In the genomic region with DNA sequence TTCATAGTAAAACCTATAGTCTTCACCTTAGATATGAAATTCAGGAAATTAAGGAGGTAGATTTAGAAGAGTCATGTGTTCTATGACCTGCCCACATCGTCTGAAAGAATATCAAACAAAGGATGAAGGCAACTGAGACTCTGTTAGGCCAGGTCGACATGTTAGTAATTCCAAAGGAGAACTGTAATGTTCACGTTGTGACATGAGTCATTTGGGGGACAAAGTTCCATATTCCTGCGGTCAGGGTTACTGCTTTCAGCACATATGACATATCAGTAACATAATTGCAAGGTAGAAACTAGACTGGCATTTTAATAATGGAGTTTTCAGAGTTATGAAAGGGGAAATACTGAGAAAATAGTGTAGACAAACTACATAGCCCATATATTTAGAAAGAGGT, we compare ENCODE assay signal across 27 mouse cellular contexts. TPM values are rescaled to one million over a fixed set of nuclear protein-coding genes. Genes with fewer than 3 reads are reported as not detected.
DNase-seq lines count a peak whose midpoint lies in the region; ATAC-seq and TF ChIP-seq lines count a peak whose summit lies in the region.
"Had no signal": no experiment of that assay in that cellular context is flagged by ENCODE, and none has a peak within 500 bp of the region (broad histone marks: within the 10 kb centered on the region; RNA-seq: fewer than 3 reads in every experiment).

No protein-coding gene starts in this region.

- ATAC-seq in intestine, embryonic 16.5 days = peak; percentile 59
- ATAC-seq in intestine, embryonic 15.5 days = no peak
- ATAC-seq in granulocyte monocyte progenitor cell, adult 5-6 weeks (replicated peaks; ENCODE audit: poor library complexity, severe bottlenecking) = 0 out of 2 replicates have a peak, but pooled peaks have one; percentile 10
- ATAC-seq in stomach, postnatal 0 days (ENCODE audit: low FRiP score, low TSS enrichment) = peak; percentile 74
- no peak for ATAC-seq in forebrain, embryonic 14.5 days
- ATAC-seq: activated CD4-positive, CD25-positive, alpha-beta regulatory T cell, adult 4 months; CD4-positive, CD25-positive, alpha-beta regulatory T cell, adult 4 months; forebrain, embryonic 15.5 days; forebrain, postnatal 0 days; Patski had no signal

- no peaks in the 10 kb centered on the region for H3K36me3 ChIP-seq in intestine, embryonic 16.5 days (ENCODE audit: control insufficient read depth, insufficient read depth, low read length)
- no peaks in the 10 kb centered on the region for H3K36me3 ChIP-seq in intestine, embryonic 15.5 days
- H3K36me3 ChIP-seq in stomach, postnatal 0 days (ENCODE audit: control insufficient read depth, insufficient read depth, low read length) = no peaks in the 10 kb centered on the region
- H3K36me3 ChIP-seq in forebrain, embryonic 14.5 days (ENCODE audit: control insufficient read depth, insufficient read depth, low read length) = 0 out of 2 replicates have a peak, but pooled peaks cover 5% of the 10 kb centered on the region
- H3K36me3 ChIP-seq: embryonic facial prominence, embryonic 15.5 days had no signal

- no peak overlapping the region for H3K9ac ChIP-seq in intestine, embryonic 16.5 days (ENCODE audit: low read depth, low read length)
- no peak overlapping the region for H3K9ac ChIP-seq in intestine, embryonic 15.5 days
- H3K9ac ChIP-seq in stomach, postnatal 0 days (ENCODE audit: low read length) = no peak overlapping the region
- H3K9ac ChIP-seq in forebrain, embryonic 14.5 days (ENCODE audit: low read length) = no peak overlapping the region
- H3K9ac ChIP-seq: embryonic facial prominence, embryonic 13.5 days; embryonic facial prominence, embryonic 15.5 days; forebrain, embryonic 12.5 days; forebrain, embryonic 15.5 days; forebrain, postnatal 0 days had no signal

- H3K4me1 ChIP-seq in intestine, embryonic 16.5 days (ENCODE audit: control insufficient read depth, insufficient read depth, low read length) = peaks cover 6% of the 10 kb centered on the region
- H3K4me1 ChIP-seq in intestine, embryonic 15.5 days (replicated peaks) = 0 out of 2 replicates have a peak, but pooled peaks cover 8% of the 10 kb centered on the region
- H3K4me1 ChIP-seq in stomach, postnatal 0 days (replicated peaks; ENCODE audit: control insufficient read depth, insufficient read depth) = peaks cover 11% of the 10 kb centered on the region
- H3K4me1 ChIP-seq in forebrain, embryonic 14.5 days (ENCODE audit: control insufficient read depth, insufficient read depth, low read length) = no peaks in the 10 kb centered on the region
- H3K4me1 ChIP-seq: forebrain, embryonic 10.5 days; forebrain, embryonic 12.5 days had no signal

- H3K9me3 ChIP-seq in intestine, embryonic 16.5 days (ENCODE audit: control insufficient read depth, low read length) = no peaks in the 10 kb centered on the region
- H3K9me3 ChIP-seq in intestine, embryonic 15.5 days = no peaks in the 10 kb centered on the region
- H3K9me3 ChIP-seq in stomach, postnatal 0 days (ENCODE audit: control insufficient read depth, low read length) = no peaks in the 10 kb centered on the region
- no peaks in the 10 kb centered on the region for H3K9me3 ChIP-seq in forebrain, embryonic 14.5 days (replicated peaks; ENCODE audit: control insufficient read depth, low read length)
- H3K9me3 ChIP-seq: embryonic facial prominence, embryonic 13.5 days; embryonic facial prominence, embryonic 15.5 days; forebrain, embryonic 10.5 days; forebrain, embryonic 12.5 days; forebrain, embryonic 15.5 days; G1E had no signal

- H3K4me2 ChIP-seq in intestine, embryonic 16.5 days (ENCODE audit: low read depth, low read length) = no peak overlapping the region
- H3K4me2 ChIP-seq in intestine, embryonic 15.5 days (replicated peaks) = no peak overlapping the region
- H3K4me2 ChIP-seq in stomach, postnatal 0 days (replicated peaks; ENCODE audit: low read depth) = no peak overlapping the region
- no peak overlapping the region for H3K4me2 ChIP-seq in forebrain, embryonic 14.5 days (ENCODE audit: low read length)
- H3K4me2 ChIP-seq: embryonic facial prominence, embryonic 13.5 days; embryonic facial prominence, embryonic 15.5 days; forebrain, embryonic 12.5 days; forebrain, embryonic 15.5 days had no signal

- H3K27me3 ChIP-seq in intestine, embryonic 16.5 days (replicated peaks; ENCODE audit: control insufficient read depth, insufficient read depth, low read length) = no peaks in the 10 kb centered on the region
- no peaks in the 10 kb centered on the region for H3K27me3 ChIP-seq in intestine, embryonic 15.5 days (replicated peaks)
- H3K27me3 ChIP-seq in stomach, postnatal 0 days (ENCODE audit: control insufficient read depth, insufficient read depth, low read length) = no peaks in the 10 kb centered on the region
- H3K27me3 ChIP-seq in forebrain, embryonic 14.5 days (replicated peaks; ENCODE audit: control insufficient read depth, insufficient read depth, low read length) = no peaks in the 10 kb centered on the region
- H3K27me3 ChIP-seq: CH12.LX; embryonic facial prominence, embryonic 13.5 days; embryonic facial prominence, embryonic 15.5 days; forebrain, embryonic 12.5 days; forebrain, embryonic 15.5 days; Patski had no signal

- no peak overlapping the region for H3K4me3 ChIP-seq in intestine, embryonic 16.5 days (ENCODE audit: low read length)
- H3K4me3 ChIP-seq in intestine, embryonic 15.5 days (replicated peaks) = no peak overlapping the region
- no peak overlapping the region for H3K4me3 ChIP-seq in stomach, postnatal 0 days (ENCODE audit: low read depth, low read length)
- H3K4me3 ChIP-seq in forebrain, embryonic 14.5 days (ENCODE audit: low read depth, low read length) = no peak overlapping the region
- H3K4me3 ChIP-seq: embryonic facial prominence, embryonic 13.5 days; embryonic facial prominence, embryonic 15.5 days; erythroblast, embryonic 14.5 days; forebrain, embryonic 10.5 days; forebrain, embryonic 12.5 days; forebrain, embryonic 15.5 days had no signal

- DNase-seq in stomach, postnatal 0 days (ENCODE audit: low spot score) = no peak
- no peak for DNase-seq in forebrain, embryonic 14.5 days (ENCODE audit: low spot score)
- DNase-seq: adrenal gland, adult 8-10 months; adrenal gland, postnatal 14 days; B cell, adult 2 months; cerebellum, adult 11 months; cerebellum, adult 18-20 months; cerebellum, adult 8-10 months; cerebellum, adult 9-11 months; cerebellum, postnatal 14 days; cerebellum, postnatal 36 days; embryo, embryonic 11 days; forebrain, postnatal 0 days had no signal

- WGBS in intestine, embryonic 16.5 days = 73% methylated on average over 4 of the region's 4 CpGs
- 78% methylated on average over 4 of the region's 4 CpGs for WGBS in intestine, embryonic 15.5 days
- WGBS in stomach, postnatal 0 days = 61% methylated on average over 4 of the region's 4 CpGs
- 86% methylated on average over 4 of the region's 4 CpGs for WGBS in forebrain, embryonic 14.5 days

- no peak for TF ChIP-seq EP300 in stomach, postnatal 0 days (optimal IDR thresholded peaks at IDR 0.05)

- no peak overlapping the region for H3K27ac ChIP-seq in intestine, embryonic 16.5 days (ENCODE audit: low read length)
- no peak overlapping the region for H3K27ac ChIP-seq in intestine, embryonic 15.5 days
- no peak overlapping the region for H3K27ac ChIP-seq in stomach, postnatal 0 days (replicated peaks)
- no peak overlapping the region for H3K27ac ChIP-seq in forebrain, embryonic 14.5 days (ENCODE audit: low read depth, low read length)
- H3K27ac ChIP-seq: embryonic facial prominence, embryonic 13.5 days; embryonic facial prominence, embryonic 15.5 days; forebrain, embryonic 10.5 days; forebrain, embryonic 12.5 days; forebrain, embryonic 15.5 days had no signal

- TF ChIP-seq CTCF in stomach, postnatal 0 days (IDR thresholded peaks at IDR 0.05; ENCODE audit: low read depth) = no peak

RNA-seq across cellular contexts. Expression of a gene that starts 58.3 kb away (rescaled TPM):
- 5.7 and 7.1 TPM in 2 replicates for polyA plus RNA-seq in intestine, embryonic 16.5 days (2015; fragmentation: Nextera tagmentation; extraction: Ambion mirVana)
- polyA plus RNA-seq in intestine, embryonic 15.5 days (2015; fragmentation: Nextera tagmentation; extraction: Ambion mirVana) = 6.4 and 7.0 TPM in 2 replicates
- total RNA-seq in granulocyte monocyte progenitor cell, adult 5-6 weeks (2014; fragmentation: Nextera tagmentation) = 20.9 and 30.2 TPM in 2 replicates
- 7.9 and 8.2 TPM in 2 replicates for total RNA-seq in granulocyte monocyte progenitor cell, adult 5-6 weeks (2017)
- 4.0 and 4.3 TPM in 2 replicates for polyA plus RNA-seq in stomach, postnatal 0 days (2015; fragmentation: Nextera tagmentation; extraction: Ambion mirVana)
- polyA plus RNA-seq in forebrain, embryonic 14.5 days (2014; fragmentation: Nextera tagmentation; extraction: Ambion mirVana) = 16.8 and 19.2 TPM in 2 replicates

Comparison
In these comparisons a context has a peak if more than half of its experiments do, and no peak if none do; other contexts are left out.
1. ATAC-seq: peak in intestine, embryonic 16.5 days (single experiment), granulocyte monocyte progenitor cell, adult 5-6 weeks (single experiment) and stomach, postnatal 0 days (single experiment); none in intestine, embryonic 15.5 days (single experiment) and forebrain, embryonic 14.5 days (single experiment).